Mouse (Mus musculus) embryonic facial prominence, embryonic 13.5 days (tissue): Measurements from ENCODE around the gene Gm20662. TPM values are rescaled to one million over a fixed set of nuclear protein-coding genes. Genes with fewer than 3 reads are reported as not detected.
A peak's percentile ranks its signal among the peaks of the same experiment; 100 is the strongest.

Experiments used
- ATAC-seq: fragments of 200-750 bp; cut with Nextera tagmentation; 2 replicates; pipeline ENCODE4 v1.8.0; 2017; ENCODE audit warnings: low read depth; ENCODE audit not compliant: insufficient number of reproducible peaks, insufficient read depth, low FRiP score, low TSS enrichment
- H3K27ac ChIP-seq: fragments of 300-500 bp; sonication (generic); 2 replicates; pipeline ENCODE4 v1.5.1; 2015; ENCODE audit warnings: moderate library complexity, mild to moderate bottlenecking, inconsistent platforms
- H3K27me3 ChIP-seq: fragments of 300-500 bp; sonication (generic); 2 replicates; pipeline ENCODE4 v1.6.1; 2015; ENCODE audit warnings: mild to moderate bottlenecking, inconsistent platforms
- H3K36me3 ChIP-seq: fragments of 300-500 bp; sonication (generic); 2 replicates; pipeline ENCODE4 v1.6.1; 2015; ENCODE audit warnings: mild to moderate bottlenecking, inconsistent platforms
- H3K4me1 ChIP-seq: fragments of 300-500 bp; sonication (generic); 2 replicates; pipeline ENCODE4 v1.6.1; 2015; ENCODE audit warnings: inconsistent platforms
- H3K4me2 ChIP-seq: fragments of 300-500 bp; sonication (generic); 2 replicates; pipeline ENCODE4 v1.6.1; 2015; ENCODE audit warnings: moderate library complexity, mild to moderate bottlenecking, inconsistent platforms
- H3K4me3 ChIP-seq: fragments of 300-500 bp; sonication (generic); 2 replicates; pipeline ENCODE4 v1.5.1; 2015; ENCODE audit warnings: mild to moderate bottlenecking, inconsistent platforms
- H3K9ac ChIP-seq: fragments of 300-500 bp; sonication (generic); 2 replicates; pipeline ENCODE4 v1.6.1; 2015; ENCODE audit warnings: mild to moderate bottlenecking, inconsistent platforms
- H3K9me3 ChIP-seq: fragments of 300-500 bp; sonication (generic); 2 replicates; pipeline ENCODE4 v1.6.1; 2016; ENCODE audit warnings: inconsistent platforms
- WGBS: fragments of 180-500 bp; shearing (Covaris S2); methylation state at CpG from one replicate; pipeline ENCODE4 v1.1.7; 2015; ENCODE audit warnings: mixed read lengths; 5-methylcytosine and 5-hydroxymethylcytosine counted together
- polyA plus RNA-seq: library from polyadenylated mRNA; unstranded; fragments of >200 nt; fragmentation: Nextera tagmentation; extraction: Ambion mirVana; gene quantifications from 2 replicates; pipeline ENCODE4 v1.2.1, GENCODE M21; 2015

Gene Gm20662
- polyA plus RNA-seq, 1 experiment from 2014 or later, result 0.58 TPM

DNA sequence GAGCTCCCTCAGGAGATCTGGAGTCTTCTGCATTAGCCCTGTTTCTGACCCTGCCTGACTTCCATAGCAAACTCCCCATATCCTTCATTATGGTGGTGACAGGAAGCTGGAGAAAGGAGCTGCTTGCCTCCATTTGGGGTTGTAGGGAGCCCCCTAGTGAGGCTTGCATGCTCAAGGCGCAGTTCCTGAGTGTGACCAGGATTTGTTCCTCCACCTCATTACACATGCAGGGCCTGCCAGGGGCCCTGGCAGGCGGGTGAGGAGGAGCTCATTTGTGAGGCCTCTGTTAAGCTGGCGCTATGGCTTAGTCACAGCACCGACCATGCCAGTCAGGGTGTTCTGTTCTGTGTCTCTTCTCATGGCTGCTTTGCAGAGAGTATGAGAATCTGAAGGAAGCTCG is 34.3 kb upstream of the Gm20662 start:
- Histone ChIP-seq H3K9me3 (no peaks in the 10 kb centered on the region), H3K4me3 (no peak overlapping the region), H3K27ac (no peak overlapping the region; the same call in 1 of the 2 replicates), H3K27me3 (no peaks in the 10 kb centered on the region), H3K9ac (no peak overlapping the region), H3K36me3 (peaks cover 62% of the 10 kb centered on the region), H3K4me2 (no peak overlapping the region), H3K4me1 (no peaks in the 10 kb centered on the region)
- ATAC-seq, result no peak
- WGBS, result 56% methylated on average over 5 of the region's 5 CpGs

DNA sequence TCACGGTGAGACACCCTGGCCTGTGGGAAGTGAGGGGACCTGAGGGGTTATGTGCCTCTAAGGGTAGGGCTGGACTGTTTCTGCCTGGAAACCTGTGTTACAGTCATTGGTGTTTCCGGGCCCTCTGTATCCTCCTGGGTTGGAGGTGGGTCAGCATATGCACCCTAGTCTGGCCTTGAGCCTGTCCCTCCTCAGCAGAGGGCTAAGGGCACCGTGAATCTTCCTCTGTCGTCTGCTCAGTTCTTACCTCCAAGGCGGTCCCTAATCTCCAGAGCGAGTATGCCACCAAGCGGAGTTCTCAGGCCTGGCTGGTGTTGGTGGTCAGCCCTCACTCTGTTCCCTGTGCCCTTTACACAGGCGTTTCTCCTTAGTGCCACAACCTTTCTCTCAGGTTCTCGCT is 33.2 kb upstream of the Gm20662 start:
- WGBS, result 93% methylated on average over 9 of the region's 9 CpGs
- no peak overlapping the region for H3K27ac ChIP-seq
- no peak overlapping the region for H3K9ac ChIP-seq

DNA sequence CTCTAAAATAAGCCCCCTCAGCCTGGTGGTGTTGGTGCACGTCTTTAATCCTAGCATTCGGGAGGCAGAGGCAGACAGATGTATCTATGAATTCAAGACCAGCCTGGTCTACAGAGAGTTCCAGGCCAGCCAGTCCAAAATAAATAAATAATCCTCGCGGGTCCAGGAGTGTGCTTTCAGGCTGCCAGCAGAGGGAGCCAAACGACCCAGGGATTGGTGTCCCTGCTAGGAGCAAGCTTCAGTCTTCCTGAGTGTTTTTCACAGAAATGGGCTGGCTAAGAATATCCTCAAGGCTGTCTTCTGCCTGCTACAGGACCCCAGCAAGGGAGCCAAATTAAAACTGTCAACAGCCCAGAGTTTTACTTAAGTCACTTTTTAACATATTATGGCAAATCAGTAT is 32.4 kb upstream of the Gm20662 start:
- Histone ChIP-seq H3K27ac (no peak overlapping the region), H3K9me3 (no peaks in the 10 kb centered on the region)

More for the DNA sequence above, 33.2 kb upstream of the Gm20662 start:
- no peak overlapping the region for H3K4me2 ChIP-seq
- no peaks in the 10 kb centered on the region for H3K27me3 ChIP-seq
- no peak for ATAC-seq
- no peaks in the 10 kb centered on the region for H3K9me3 ChIP-seq
- no peaks in the 10 kb centered on the region for H3K4me1 ChIP-seq
- peaks cover 55% of the 10 kb centered on the region for H3K36me3 ChIP-seq
- no peak overlapping the region for H3K4me3 ChIP-seq

DNA sequence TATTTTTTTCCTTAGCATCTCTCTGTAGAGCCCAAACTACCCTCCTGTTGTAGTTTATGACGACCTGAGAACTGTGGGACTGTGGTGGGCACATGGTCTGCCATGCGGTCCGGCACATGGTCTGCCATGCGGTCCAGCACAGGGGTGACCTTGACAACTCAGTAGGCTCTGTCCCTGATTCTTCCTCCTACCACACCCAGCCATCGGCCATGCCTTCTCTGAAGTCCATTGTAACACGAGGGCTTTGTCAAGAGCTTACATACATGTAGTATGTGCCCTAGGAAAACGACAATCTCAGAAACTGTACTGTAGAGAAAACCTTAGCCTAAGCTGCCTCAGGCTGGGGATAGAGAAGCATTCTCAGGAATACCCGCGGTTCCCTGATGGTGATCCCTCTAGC is 31.5 kb upstream of the Gm20662 start:
- H3K4me3 ChIP-seq, result no peak overlapping the region
- H3K4me2 ChIP-seq, result no peak overlapping the region
- no peak overlapping the region for H3K9ac ChIP-seq
- no peak overlapping the region for H3K27ac ChIP-seq
- H3K4me1 ChIP-seq, result no peaks in the 10 kb centered on the region
- no peaks in the 10 kb centered on the region for H3K9me3 ChIP-seq
- 87% methylated on average over 9 of the region's 9 CpGs for WGBS
- peaks cover 57% of the 10 kb centered on the region for H3K36me3 ChIP-seq
- no peaks in the 10 kb centered on the region for H3K27me3 ChIP-seq
- no peak for ATAC-seq

More for the DNA sequence above, 32.4 kb upstream of the Gm20662 start:
- Histone ChIP-seq H3K4me1 (no peaks in the 10 kb centered on the region), H3K4me3 (no peak overlapping the region), H3K9ac (no peak overlapping the region), H3K36me3 (peaks cover 57% of the 10 kb centered on the region), H3K4me2 (no peak overlapping the region), H3K27me3 (no peaks in the 10 kb centered on the region)
- WGBS, result 12% methylated on average over 5 of the region's 5 CpGs
- ATAC-seq, result no peak

DNA sequence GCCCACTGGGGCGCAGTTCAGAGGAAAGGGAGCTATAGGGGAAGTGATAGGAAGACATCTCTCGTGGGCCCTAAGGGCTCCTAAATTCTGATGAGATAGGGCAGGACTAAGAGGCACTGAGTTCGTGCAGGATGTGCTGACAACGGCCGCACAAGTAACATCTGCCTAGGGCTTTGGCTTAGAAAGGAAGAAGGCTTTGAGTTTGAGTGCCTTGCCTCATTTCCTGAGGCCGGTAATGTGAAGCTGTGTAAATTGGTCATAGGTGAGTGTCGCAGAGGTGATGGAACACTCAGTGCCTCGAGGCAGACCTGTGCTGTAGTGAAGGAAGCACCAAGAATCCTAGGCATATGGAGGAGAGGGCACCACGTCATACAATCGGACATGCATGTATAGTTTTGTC is 29.5 kb upstream of the Gm20662 start:
- H3K9ac ChIP-seq, result peak overlapping the region; percentile 21; the same call in 1 of the 2 replicates
- no peaks in the 10 kb centered on the region for H3K4me1 ChIP-seq
- H3K36me3 ChIP-seq, result peaks cover 56% of the 10 kb centered on the region
- 79% methylated on average over 10 of the region's 10 CpGs for WGBS
- no peak overlapping the region for H3K27ac ChIP-seq
- no peak overlapping the region for H3K4me2 ChIP-seq
- H3K9me3 ChIP-seq, result no peaks in the 10 kb centered on the region
- ATAC-seq, result no peak
- H3K4me3 ChIP-seq, result no peak overlapping the region
- no peaks in the 10 kb centered on the region for H3K27me3 ChIP-seq

DNA sequence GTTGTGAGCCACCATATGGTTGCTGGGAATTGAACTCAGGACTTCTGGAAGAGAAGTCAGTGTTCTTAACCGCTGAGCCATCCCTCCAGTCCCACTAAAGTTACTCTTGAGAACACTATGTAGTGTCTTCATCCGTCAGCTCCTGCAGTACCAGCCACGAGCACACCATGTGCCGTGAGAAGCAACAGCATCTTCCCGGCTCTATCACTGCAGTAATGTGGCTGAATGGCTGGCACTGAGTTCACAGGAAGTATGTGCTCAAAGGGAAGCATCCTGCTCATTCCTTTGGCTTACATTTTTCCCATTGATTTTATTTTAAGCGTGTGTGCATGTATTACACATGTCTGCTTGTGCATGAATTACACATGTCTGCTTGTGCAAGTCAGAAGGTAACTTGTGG is 28.7 kb upstream of the Gm20662 start:
- Histone ChIP-seq H3K36me3 (peaks cover 56% of the 10 kb centered on the region), H3K4me2 (no peak overlapping the region), H3K4me1 (no peaks in the 10 kb centered on the region), H3K27me3 (no peaks in the 10 kb centered on the region), H3K4me3 (no peak overlapping the region), H3K9me3 (no peaks in the 10 kb centered on the region), H3K27ac (no peak overlapping the region), H3K9ac (no peak overlapping the region)
- ATAC-seq, result no peak
- 89% methylated on average over 6 of the region's 6 CpGs for WGBS

DNA sequence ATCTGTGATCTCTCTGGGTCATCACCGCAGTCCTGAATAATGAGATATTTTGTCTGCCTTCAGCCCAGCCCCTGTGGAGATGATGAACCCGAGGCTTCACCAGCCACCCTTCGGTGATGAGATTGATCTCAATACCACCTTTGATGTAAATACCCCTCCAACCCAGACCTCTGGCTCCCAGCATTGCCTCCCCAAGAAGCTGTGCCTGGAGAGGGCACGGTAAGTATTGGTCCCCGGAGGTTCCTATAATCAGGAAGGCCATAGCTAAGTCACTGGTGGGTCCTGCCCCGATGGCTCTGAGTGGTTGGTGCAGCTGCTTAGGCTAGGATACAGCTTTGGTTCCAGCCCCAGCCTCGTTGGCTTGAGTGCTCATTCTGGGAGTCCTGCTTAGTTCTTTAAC is 27.6 kb upstream of the Gm20662 start:
- Histone ChIP-seq H3K27me3 (no peaks in the 10 kb centered on the region), H3K27ac (no peak overlapping the region), H3K9ac (no peak overlapping the region), H3K4me1 (no peaks in the 10 kb centered on the region), H3K36me3 (peaks cover 56% of the 10 kb centered on the region), H3K9me3 (no peaks in the 10 kb centered on the region), H3K4me2 (no peak overlapping the region), H3K4me3 (no peak overlapping the region)
- no peak for ATAC-seq
- WGBS, result 89% methylated on average over 7 of the region's 7 CpGs

DNA sequence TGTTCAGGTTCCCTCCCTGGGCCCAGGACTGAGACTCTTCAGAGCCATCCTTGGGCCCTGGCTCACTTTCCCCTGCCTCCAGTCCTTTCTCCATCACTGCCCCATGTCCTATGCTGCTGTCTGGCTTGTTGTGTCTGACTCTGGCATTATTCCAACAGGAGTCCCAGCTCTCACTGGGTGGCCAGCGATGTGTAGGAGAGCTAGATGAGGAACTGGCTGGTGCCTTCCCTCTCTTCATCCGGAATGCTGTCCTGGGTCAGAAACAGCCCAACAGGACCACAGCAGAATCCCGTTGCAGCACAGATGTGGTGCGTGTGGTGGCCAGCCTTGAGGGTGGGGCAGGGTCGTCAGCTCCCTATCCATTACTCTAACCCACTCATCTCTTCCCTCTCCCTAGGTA is 25.8 kb upstream of the Gm20662 start:
- H3K36me3 ChIP-seq, result peaks cover 50% of the 10 kb centered on the region
- no peaks in the 10 kb centered on the region for H3K9me3 ChIP-seq
- ATAC-seq, result no peak
- H3K27ac ChIP-seq, result no peak overlapping the region
- no peak overlapping the region for H3K4me2 ChIP-seq
- WGBS, result 91% methylated on average over 5 of the region's 5 CpGs
- no peak overlapping the region for H3K4me3 ChIP-seq
- peaks cover 3% of the 10 kb centered on the region; the same call in 1 of the 2 replicates for H3K4me1 ChIP-seq
- H3K27me3 ChIP-seq, result no peaks in the 10 kb centered on the region
- no peak overlapping the region for H3K9ac ChIP-seq

DNA sequence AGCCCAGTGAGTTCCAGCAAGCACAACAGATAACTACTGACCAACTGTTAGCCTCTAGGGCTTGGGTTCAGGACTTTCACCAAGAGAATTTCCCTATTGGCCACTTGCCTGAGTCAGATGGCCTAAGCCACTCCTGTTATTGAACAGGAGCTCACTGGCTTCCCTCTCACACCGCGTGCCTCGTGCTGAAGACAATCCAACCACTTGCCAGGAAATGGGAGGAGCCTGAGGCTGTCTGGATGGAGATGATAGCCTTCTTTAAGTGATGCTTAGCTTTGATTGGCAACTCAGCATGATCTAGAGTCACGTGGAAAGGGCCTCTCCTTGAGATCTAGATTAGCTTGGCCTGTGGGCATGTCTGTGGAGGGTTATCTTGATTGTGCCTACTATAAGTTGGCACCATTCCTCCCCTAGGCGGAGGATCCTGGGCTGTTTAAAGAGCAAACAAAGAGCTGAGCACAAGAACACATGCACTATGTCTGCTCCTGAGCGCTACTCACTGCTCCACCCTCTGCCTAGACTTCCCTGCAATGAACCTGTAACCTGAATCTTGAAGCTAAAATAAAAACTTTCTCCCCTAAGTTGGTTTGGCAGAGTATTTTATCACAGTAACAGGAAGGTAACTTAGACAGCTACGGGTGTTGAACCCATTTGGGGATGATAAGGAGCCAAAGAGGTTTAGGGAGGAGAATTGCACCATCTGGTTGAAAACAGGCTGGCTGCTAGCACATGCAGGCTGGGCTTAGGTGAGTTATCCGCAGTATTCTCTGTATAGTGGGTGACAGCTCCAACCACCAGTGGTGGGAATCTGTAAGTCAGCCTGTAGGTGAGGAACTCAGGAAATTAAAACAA is 24.2 kb upstream of the Gm20662 start:
- H3K4me2 ChIP-seq, result no peak overlapping the region
- H3K27ac ChIP-seq, result 0 out of 2 replicates have a peak overlapping the region, but pooled peaks have one; percentile 16
- no peak; the same call in 1 of the 2 replicates for ATAC-seq
- H3K4me1 ChIP-seq, result peaks cover 9% of the 10 kb centered on the region; the same call in 1 of the 2 replicates
- H3K9ac ChIP-seq, result no peak overlapping the region
- peaks cover 50% of the 10 kb centered on the region for H3K36me3 ChIP-seq
- 74% methylated on average over 8 of the region's 8 CpGs for WGBS
- no peaks in the 10 kb centered on the region for H3K27me3 ChIP-seq
- no peak overlapping the region for H3K4me3 ChIP-seq
- H3K9me3 ChIP-seq, result no peaks in the 10 kb centered on the region

DNA sequence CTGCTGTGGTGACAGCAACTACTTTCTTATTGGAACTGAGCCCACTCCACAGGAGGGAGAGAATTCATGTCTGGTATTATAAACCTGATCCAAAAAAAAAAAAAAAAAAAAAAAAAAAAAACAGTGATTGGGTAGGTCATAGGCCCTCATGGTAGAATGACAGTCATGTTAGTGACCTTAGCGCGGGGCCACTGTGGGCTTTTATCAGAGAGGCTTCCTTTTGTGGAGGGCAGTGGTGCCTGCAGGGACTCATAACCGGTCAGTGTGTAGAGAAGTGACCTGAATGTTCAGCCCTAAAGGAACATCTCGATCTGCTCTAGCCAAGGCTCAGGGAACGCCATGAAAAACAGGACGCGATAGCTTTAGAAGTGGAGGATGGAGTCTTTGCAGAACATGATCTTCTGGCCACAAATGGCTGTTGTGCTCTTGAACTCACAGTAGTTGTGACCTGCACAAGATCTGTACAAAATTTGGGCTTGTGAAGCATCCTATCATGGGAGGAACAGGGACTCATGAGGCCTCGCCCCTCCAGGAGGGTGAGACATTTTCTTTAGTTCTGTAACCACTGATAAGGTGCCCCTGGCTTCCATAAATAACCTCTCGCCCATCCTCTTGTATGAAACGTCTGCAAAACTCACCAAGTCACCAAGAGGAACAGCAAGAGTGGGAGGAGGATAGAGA is 21.5 kb upstream of the Gm20662 start:
- no peak for ATAC-seq
- no peak overlapping the region for H3K4me2 ChIP-seq
- no peaks in the 10 kb centered on the region for H3K9me3 ChIP-seq
- H3K36me3 ChIP-seq, result peaks cover 33% of the 10 kb centered on the region
- H3K27ac ChIP-seq, result no peak overlapping the region
- H3K27me3 ChIP-seq, result no peaks in the 10 kb centered on the region
- no peak overlapping the region for H3K4me3 ChIP-seq
- no peak overlapping the region for H3K9ac ChIP-seq
- H3K4me1 ChIP-seq, result peaks cover 9% of the 10 kb centered on the region; the same call in 1 of the 2 replicates
- WGBS, result 79% methylated on average over 10 of the region's 10 CpGs

DNA sequence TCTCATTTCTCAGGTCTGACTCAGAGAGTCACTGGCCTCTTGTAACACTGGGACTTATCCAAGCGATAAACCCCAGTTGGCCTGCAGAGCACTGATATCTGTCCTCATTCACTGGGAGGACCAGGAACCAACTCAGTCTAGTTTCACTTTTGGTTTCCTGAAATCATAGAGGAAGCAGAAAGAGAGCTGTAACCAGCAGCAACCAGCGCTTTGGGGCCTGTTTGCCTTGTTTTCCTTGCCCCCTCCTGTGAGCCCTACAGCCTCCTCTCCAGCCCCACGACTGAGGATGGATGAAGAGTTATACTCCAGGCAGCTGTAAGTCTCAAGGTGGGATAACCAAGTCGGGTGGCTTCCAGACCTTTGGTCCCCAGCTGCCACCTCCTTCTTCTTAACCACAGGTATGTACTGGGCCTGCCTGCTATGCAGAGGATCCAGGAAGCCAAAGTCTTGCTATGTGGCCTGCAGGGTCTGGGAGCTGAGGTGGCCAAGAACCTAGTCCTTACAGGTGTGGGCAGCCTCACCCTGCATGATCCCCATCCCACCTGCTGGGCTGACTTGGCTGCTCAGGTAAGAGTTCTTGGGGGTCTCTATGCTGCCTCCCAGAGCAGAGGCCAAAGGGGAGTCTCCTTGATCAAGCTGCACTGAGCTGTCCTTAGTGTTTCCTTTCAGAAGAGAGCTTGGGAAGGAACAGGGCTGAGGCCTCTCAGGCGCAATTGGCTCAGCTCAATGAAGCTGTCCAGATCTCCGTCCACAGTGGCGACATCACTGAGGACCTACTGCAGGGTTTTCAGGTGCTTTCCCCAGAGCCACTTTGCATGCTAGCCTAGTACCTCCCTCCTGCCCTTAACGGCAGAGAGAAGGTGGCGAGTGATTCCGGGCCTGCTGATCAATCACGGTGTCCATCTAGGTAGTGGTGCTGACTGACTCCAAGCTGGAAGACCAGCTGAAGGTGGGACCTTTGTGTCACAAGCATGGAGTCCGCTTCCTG is 20.5 kb upstream of the Gm20662 start, which contains the start of gene Uba7:
Uba7 (plus strand) TSS at position 107 of the 988 bp plus-strand sequence.
- no peaks in the 10 kb centered on the region for H3K9me3 ChIP-seq
- H3K9ac ChIP-seq, result peak within 1 kb of the TSS; percentile 40; the same call in 1 of the 2 replicates
- H3K4me1 ChIP-seq, result peaks cover 17% of the 10 kb centered on the region
- no peak within 1 kb of the TSS for H3K4me2 ChIP-seq
- H3K27me3 ChIP-seq, result no peaks in the 10 kb centered on the region
- peaks cover 24% of the 10 kb centered on the region for H3K36me3 ChIP-seq
- WGBS, result 73% methylated on average over 12 of the region's 12 CpGs
- ATAC-seq, result no peak
- 0 out of 2 replicates have a peak within 1 kb of the TSS, but pooled peaks have one; percentile 39 for H3K27ac ChIP-seq
- H3K4me3 ChIP-seq, result no peak within 1 kb of the TSS; the same call in 1 of the 2 replicates
